Mouse (Mus musculus): ENCODE results near the gene Tnfsf12.

The Tnfsf12 gene

GRCm38 (mm10) chr11:69681314-69682208 is 14.1 kb downstream of the Tnfsf12 start, which contains the start of gene Senp3:
Gene Senp3 (minus strand): TSS chr11:69682084.
- peak; percentile 99 for DNase-seq (ENCODE audit: low spot score in 2 of 2)

- no peak for DNase-seq (ENCODE audit: low spot score in 2 of 2)
These were observed 15.4 kb downstream of the Tnfsf12 start for GRCm38 (mm10) chr11:69680136-69680855.

DNA sequence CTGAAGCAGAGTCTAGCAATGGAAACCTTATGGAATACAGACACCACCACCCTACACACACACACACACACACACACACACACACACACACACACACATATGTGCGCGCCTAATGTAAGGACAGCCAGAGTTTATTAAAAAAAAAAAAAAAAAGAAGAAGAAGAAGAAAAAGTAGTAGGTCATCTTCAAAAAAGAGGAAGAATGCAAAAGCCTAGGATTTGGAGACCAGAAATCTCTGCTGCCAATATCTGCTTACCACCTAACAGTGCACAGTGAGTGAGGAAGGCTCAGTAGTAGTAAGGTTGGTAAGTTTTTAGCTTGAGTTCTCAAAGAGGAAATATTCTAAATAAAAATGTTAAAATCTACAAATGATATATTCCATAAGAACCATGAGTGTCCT is 16.5 kb downstream of the Tnfsf12 start:
- no peak for DNase-seq (ENCODE audit: low spot score in 2 of 2)

- peak; percentile 100 for DNase-seq (ENCODE audit: low spot score in 2 of 2)
These were observed 23.4 kb downstream of the Tnfsf12 start, which contains the start of gene Eif4a1 for GRCm38 (mm10) chr11:69672211-69672706. Gene Eif4a1 (minus strand): TSS chr11:69672423.

GRCm38 (mm10) chr11:69671726-69672124 is 23.9 kb downstream of the Tnfsf12 start:
- DNase-seq (ENCODE audit: low spot score in 2 of 2): no peak

GRCm38 (mm10) chr11:69670786-69671725 is 24.6 kb downstream of the Tnfsf12 start:
- DNase-seq (ENCODE audit: low spot score in 2 of 2): peak; percentile 96 to 97

DNA sequence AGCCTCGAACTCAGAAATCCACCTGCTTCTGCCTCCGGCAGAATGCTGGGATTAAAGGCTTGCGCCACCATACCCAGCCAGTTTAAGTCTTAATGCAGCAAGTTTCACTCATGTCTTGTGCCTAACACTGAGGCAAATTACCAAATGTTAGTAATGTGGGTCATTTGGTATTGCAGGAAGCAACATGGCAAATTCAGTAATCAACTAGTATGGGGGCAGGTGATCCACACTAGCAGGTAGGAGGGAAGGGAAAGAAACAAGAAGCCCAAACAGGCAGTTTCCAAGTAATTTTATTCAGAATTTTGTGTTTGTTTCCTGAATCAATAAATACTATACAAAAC is 29.0 kb downstream of the Tnfsf12 start:
- DNase-seq (ENCODE audit: low spot score in 2 of 2): no peak

DNA sequence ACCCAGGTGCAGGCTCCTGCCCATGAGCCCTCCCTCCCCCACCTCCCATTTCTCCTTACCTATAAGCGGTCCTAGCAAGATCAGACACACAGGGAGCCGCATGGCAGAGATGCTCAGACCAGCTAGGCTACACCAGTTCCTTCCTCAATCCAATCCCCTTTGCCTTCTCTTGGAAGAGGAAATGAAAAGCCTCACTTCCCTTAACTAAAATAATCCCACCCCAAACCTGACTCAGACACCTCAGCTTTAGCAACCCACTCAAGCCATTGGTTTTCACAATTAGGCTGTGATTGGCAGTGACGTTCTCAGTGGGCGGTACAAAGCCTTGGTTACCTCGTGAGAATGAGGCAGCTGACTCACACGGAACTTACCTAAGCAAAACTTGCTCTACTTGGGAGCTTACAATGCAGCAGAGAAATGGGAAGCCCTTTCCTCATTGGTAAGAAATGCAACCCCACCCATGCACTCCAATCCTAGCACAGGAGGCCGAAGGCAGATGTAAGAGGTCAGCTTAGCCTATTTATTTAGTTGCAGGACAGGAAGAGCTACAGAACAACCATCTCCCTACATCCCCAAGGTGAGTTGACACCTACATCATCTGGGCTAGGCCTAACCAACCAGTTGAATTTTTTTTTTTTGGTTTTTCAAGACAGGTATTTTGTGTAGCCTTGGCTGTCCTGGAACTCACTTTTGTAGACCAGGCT is 29.5 kb downstream of the Tnfsf12 start, which contains the start of gene Cd68:
Gene Cd68, minus strand, starts transcription at position 193 of the 704 bp plus-strand sequence.
- DNase-seq (ENCODE audit: low spot score in 2 of 2): peak; percentile 78 to 84

GRCm38 (mm10) chr11:69665457-69665960 is 30.1 kb downstream of the Tnfsf12 start:
- no peak for DNase-seq (ENCODE audit: low spot score in 2 of 2)

GRCm38 (mm10) chr11:69664841-69665240 is 30.8 kb downstream of the Tnfsf12 start:
- no peak for DNase-seq (ENCODE audit: low spot score in 2 of 2)

DNA sequence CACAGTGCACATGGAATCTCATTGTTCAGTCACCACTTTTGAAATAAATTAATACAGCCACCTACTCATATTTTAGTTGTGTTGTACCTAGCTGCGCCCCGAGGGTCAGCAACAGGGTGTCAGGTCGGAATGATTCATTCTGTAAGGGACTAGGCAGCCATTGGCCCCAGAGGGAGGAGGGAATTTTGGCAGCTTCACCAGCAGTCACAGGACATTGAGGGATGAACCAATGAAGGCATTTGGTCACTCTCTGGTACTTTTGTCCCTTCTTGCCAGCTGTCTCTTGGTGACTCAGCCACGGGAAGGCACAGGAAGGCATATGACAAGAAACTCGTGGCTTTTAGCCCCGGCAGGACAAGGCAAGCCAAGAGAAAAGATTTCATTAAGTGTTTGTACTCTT is 31.9 kb downstream of the Tnfsf12 start:
- no peak for DNase-seq (ENCODE audit: low spot score in 2 of 2)

GRCm38 (mm10) chr11:69662967-69663671 is 32.5 kb downstream of the Tnfsf12 start:
- no peak for DNase-seq (ENCODE audit: low spot score in 2 of 2)

DNA sequence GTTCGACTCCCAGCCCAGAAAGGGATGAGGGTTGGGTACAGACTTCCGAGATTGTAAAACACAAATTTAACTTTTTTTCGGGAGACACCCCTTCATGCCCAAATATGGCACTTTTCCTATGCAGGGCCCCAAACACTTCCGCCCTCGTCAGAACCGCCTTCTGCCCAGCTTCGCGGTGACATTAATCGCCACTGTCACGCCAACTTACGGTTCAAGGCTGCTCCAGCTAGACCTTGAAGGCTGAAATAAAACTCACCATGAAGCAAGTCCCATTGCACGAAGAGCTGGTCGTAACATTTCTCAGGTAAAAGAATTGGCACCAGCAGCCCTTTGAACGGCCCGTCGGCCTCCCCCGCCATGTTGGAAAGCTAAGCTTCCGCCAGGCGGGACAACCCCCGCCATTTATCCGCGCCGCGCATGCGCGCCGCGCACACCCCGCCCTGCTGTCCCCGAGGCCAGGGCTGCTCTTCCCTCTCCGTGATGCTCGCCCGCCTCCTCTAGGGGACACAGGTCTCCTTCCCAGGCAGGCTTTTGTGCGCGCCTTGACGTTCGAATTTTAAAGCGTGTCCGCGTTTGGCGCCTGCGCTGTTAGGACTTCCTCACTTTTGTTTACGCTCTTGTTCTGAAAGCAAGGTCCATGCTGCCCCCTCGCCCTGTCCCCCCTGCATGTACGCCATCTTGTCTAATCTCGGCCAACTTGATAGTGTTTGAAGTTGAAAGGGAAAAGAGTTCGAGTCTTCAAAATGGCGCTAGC is 33.3 kb downstream of the Tnfsf12 start, which contains the start of gene Mpdu1:
Gene Mpdu1, minus strand, starts transcription at position 430 of the 754 bp plus-strand sequence.
- peak; percentile 97 for DNase-seq (ENCODE audit: low spot score in 2 of 2)

DNA sequence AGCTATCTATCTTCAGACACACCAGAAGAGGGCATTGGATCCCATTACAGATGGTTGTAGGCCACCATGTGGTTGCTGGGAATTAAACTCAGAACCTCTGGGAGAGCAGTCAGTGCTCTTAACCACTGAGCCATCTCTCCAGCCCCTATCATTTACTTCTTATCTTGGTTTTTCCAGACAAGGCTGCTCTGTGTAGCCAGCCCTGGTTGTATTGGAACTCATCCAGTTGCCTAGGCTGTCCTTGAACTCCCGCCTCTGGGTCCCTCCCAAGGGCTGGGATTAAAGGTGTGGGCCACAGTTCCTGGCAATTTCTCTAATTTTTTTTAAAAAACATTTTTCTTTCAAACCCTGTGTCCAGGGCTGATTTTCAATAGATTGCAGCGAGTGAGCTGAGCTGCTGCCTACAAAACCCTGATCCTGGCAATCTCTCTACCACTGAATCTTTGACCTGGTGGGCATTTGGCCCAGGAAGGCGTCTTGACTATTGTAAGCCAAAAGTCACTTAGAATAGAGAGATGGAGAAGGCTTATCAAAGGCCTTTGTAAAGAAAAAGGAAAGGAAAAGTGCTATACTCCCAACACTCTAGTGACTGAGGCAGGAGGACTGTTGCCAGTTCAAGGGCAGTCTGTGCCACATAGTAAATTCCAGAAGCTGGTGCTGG is 34.3 kb downstream of the Tnfsf12 start:
- no peak for DNase-seq (ENCODE audit: low spot score in 2 of 2)

DNA sequence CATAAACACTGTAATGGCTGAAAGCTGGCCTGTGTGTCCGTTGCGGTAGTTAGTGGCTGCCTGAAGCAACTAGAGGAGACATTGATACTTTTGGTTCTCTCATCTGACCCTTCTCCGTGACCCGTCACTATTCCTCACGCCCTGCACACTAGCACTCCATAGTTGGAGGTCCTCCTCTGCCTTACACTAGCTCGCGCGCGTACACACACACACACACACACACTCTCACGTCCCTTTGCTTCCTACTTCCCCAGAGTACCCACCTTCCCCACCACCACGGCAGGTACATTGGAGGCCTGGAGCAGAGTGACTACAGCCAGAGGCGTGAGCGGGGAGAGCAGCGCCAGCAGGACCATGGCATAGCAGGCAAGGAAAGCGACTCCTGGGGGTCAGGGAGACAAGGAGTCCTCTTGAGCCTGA is 38.2 kb downstream of the Tnfsf12 start:
- no peak for DNase-seq (ENCODE audit: low spot score in 2 of 2)

GRCm38 (mm10) chr11:69656617-69657461 is 38.8 kb downstream of the Tnfsf12 start:
- peak; percentile 55 to 61 for DNase-seq (ENCODE audit: low spot score in 2 of 2)

DNA sequence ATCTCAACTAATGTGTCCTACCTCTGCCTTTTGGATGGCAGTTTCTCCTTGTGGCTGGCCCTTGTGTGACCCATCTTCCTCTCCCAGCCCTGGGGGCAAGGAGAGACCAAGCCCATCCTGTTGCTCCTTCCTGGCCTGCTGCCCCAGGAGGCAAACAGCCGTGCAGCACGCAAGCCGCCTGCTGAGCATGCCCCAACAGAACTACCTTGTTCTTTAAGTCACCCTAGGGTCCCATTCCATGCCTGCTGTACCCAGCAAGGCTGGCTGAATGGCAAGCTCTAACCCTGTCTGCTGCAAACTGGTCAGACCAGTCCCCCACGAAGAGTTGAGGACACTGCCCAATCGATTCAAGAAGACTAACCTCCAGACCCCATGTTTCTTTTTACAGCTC is 39.6 kb downstream of the Tnfsf12 start:
- DNase-seq (ENCODE audit: low spot score in 2 of 2): no peak
